Mouse (Mus musculus) heart, embryonic 16.5 days (tissue): Measurements from ENCODE around the gene Scube2. TPM values are rescaled to one million over a fixed set of nuclear protein-coding genes. Genes with fewer than 3 reads are reported as not detected.
A peak's percentile ranks its signal among the peaks of the same experiment; 100 is the strongest.

ENCODE experiments used
- ATAC-seq: fragments of 200-750 bp; cut with Nextera tagmentation; replicated peaks from 2 replicates; pipeline ENCODE4 v1.8.0; 2017; ENCODE audit warnings: moderate number of reproducible peaks; ENCODE audit not compliant: insufficient read depth, low FRiP score; ENCODE audit errors: extremely low read depth
- H3K27ac ChIP-seq: fragments of 300-500 bp; sonication (generic); 2 replicates; pipeline ENCODE4 v1.5.1; 2014; ENCODE audit warnings: mild to moderate bottlenecking, low read length, control low read depth, moderate library complexity
- H3K27me3 ChIP-seq: fragments of 300-500 bp; sonication (generic); 2 replicates; pipeline ENCODE4 v1.6.1; 2014; ENCODE audit warnings: low read length, mixed read lengths; ENCODE audit not compliant: control insufficient read depth, insufficient read depth
- H3K36me3 ChIP-seq: fragments of 300-500 bp; sonication (generic); 2 replicates; pipeline ENCODE4 v1.6.1; 2014; ENCODE audit not compliant: control insufficient read depth, insufficient read depth
- H3K4me1 ChIP-seq: fragments of 300-500 bp; sonication (generic); 2 replicates; pipeline ENCODE4 v1.6.1; 2014; ENCODE audit warnings: low read length, mixed read lengths; ENCODE audit not compliant: control insufficient read depth, insufficient read depth
- H3K4me2 ChIP-seq: fragments of 300-500 bp; sonication (generic); 2 replicates; pipeline ENCODE4 v1.6.1; 2014; ENCODE audit warnings: low read depth, mild to moderate bottlenecking, control low read depth, low read length
- H3K4me3 ChIP-seq: fragments of 300-500 bp; sonication (generic); 2 replicates; pipeline ENCODE4 v1.5.1; 2014; ENCODE audit warnings: mild to moderate bottlenecking, control low read depth, low read length
- H3K9ac ChIP-seq: fragments of 300-500 bp; sonication (generic); 2 replicates; pipeline ENCODE4 v1.6.1; 2014; ENCODE audit warnings: low read length, control low read depth
- H3K9me3 ChIP-seq: fragments of 300-500 bp; sonication (generic); replicated peaks from 2 replicates; pipeline ENCODE4 v1.6.1; 2016; ENCODE audit warnings: low read length; ENCODE audit not compliant: control insufficient read depth
- WGBS: fragments of 180-500 bp; shearing (Covaris S2); extraction: QIAGEN DNeasy Blood & Tissue Kit; methylation state at CpG from one replicate; pipeline ENCODE4 v1.1.7; 2014; 5-methylcytosine and 5-hydroxymethylcytosine counted together
- polyA plus RNA-seq: library from polyadenylated mRNA; unstranded; fragments of >200 nt; fragmentation: Nextera tagmentation; extraction: Ambion mirVana; gene quantifications from 2 replicates; pipeline ENCODE4 v1.2.1, GENCODE M21; 2015

Gene Scube2
- polyA plus RNA-seq: 8.9 and 9.9 TPM in 2 replicates

GRCm38 (mm10) chr7:109865370-109866229 lies at the start of gene Scube2:
Scube2 (minus strand) TSS chr7:109865679.
- H3K36me3 ChIP-seq: no peaks in the 10 kb centered on the region
- H3K4me2 ChIP-seq: peak within 1 kb of the TSS; percentile 93
- H3K27ac ChIP-seq: no peak within 1 kb of the TSS
- ATAC-seq: peak; percentile 84
- H3K9me3 ChIP-seq: no peaks in the 10 kb centered on the region
- peaks cover 2% of the 10 kb centered on the region; the same call in 1 of the 2 replicates for H3K4me1 ChIP-seq
- H3K4me3 ChIP-seq: peak within 1 kb of the TSS; percentile 74
- peaks cover 3% of the 10 kb centered on the region; the same call in 1 of the 2 replicates for H3K27me3 ChIP-seq
- 2% methylated on average over 57 of the region's 69 CpGs for WGBS
- H3K9ac ChIP-seq: peak within 1 kb of the TSS; percentile 83

GRCm38 (mm10) chr7:109906165-109906564 lies 40.7 kb upstream of the Scube2 start:
- H3K27ac ChIP-seq: no peak overlapping the region
- no peaks in the 10 kb centered on the region for H3K27me3 ChIP-seq
- no peak for ATAC-seq
- no peak overlapping the region for H3K9ac ChIP-seq
- H3K4me2 ChIP-seq: no peak overlapping the region
- no peak overlapping the region for H3K4me3 ChIP-seq
- no peaks in the 10 kb centered on the region for H3K9me3 ChIP-seq
- peaks cover 56% of the 10 kb centered on the region for H3K36me3 ChIP-seq
- H3K4me1 ChIP-seq: no peaks in the 10 kb centered on the region
- WGBS: 88% methylated on average over 2 of the region's 2 CpGs

GRCm38 (mm10) chr7:109900921-109901320 lies 35.4 kb upstream of the Scube2 start:
- no peak overlapping the region for H3K27ac ChIP-seq
- H3K4me2 ChIP-seq: no peak overlapping the region
- no peak for ATAC-seq
- H3K4me3 ChIP-seq: no peak overlapping the region
- no peaks in the 10 kb centered on the region for H3K27me3 ChIP-seq
- no peaks in the 10 kb centered on the region for H3K4me1 ChIP-seq
- WGBS: 82% methylated on average over 9 of the region's 9 CpGs
- peaks cover 74% of the 10 kb centered on the region for H3K36me3 ChIP-seq
- no peaks in the 10 kb centered on the region for H3K9me3 ChIP-seq
- H3K9ac ChIP-seq: no peak overlapping the region

- Histone ChIP-seq H3K27me3 (no peaks in the 10 kb centered on the region), H3K4me3 (no peak overlapping the region), H3K4me2 (no peak overlapping the region), H3K4me1 (no peaks in the 10 kb centered on the region), H3K27ac (no peak overlapping the region), H3K9me3 (no peaks in the 10 kb centered on the region), H3K9ac (no peak overlapping the region), H3K36me3 (peaks cover 70% of the 10 kb centered on the region)
- ATAC-seq: no peak
Measured at GRCm38 (mm10) chr7:109898911-109899310, 33.4 kb upstream of the Scube2 start.

GRCm38 (mm10) chr7:109892530-109892929 lies 27.1 kb upstream of the Scube2 start:
- Histone ChIP-seq H3K36me3 (peaks cover 53% of the 10 kb centered on the region), H3K9ac (no peak overlapping the region), H3K4me2 (no peak overlapping the region), H3K9me3 (no peaks in the 10 kb centered on the region), H3K27me3 (no peaks in the 10 kb centered on the region), H3K4me3 (no peak overlapping the region), H3K27ac (no peak overlapping the region), H3K4me1 (no peaks in the 10 kb centered on the region)
- WGBS: 34% methylated on average over 3 of the region's 3 CpGs
- peak; percentile 52; the same call in 1 of the 2 replicates for ATAC-seq

- H3K4me3 ChIP-seq: no peak overlapping the region
- no peak for ATAC-seq
Measured at GRCm38 (mm10) chr7:109891786-109892185, 26.3 kb upstream of the Scube2 start.

GRCm38 (mm10) chr7:109890256-109890655 lies 24.8 kb upstream of the Scube2 start:
- H3K27ac ChIP-seq: no peak overlapping the region
- ATAC-seq: no peak
- WGBS: 92% methylated on average over 2 of the region's 2 CpGs
- no peak overlapping the region for H3K4me3 ChIP-seq
- no peak overlapping the region for H3K4me2 ChIP-seq
- H3K9ac ChIP-seq: no peak overlapping the region
- peaks cover 4% of the 10 kb centered on the region; the same call in 1 of the 2 replicates for H3K9me3 ChIP-seq
- H3K27me3 ChIP-seq: no peaks in the 10 kb centered on the region
- no peaks in the 10 kb centered on the region for H3K4me1 ChIP-seq
- H3K36me3 ChIP-seq: peaks cover 40% of the 10 kb centered on the region

More at GRCm38 (mm10) chr7:109891786-109892185, 26.3 kb upstream of the Scube2 start:
- H3K27me3 ChIP-seq: no peaks in the 10 kb centered on the region
- WGBS: 93% methylated on average over 4 of the region's 4 CpGs
- H3K4me1 ChIP-seq: no peaks in the 10 kb centered on the region
- no peak overlapping the region for H3K27ac ChIP-seq
- no peak overlapping the region for H3K4me2 ChIP-seq
- H3K9ac ChIP-seq: no peak overlapping the region
- H3K36me3 ChIP-seq: peaks cover 53% of the 10 kb centered on the region
- H3K9me3 ChIP-seq: peaks cover 4% of the 10 kb centered on the region; the same call in 1 of the 2 replicates

- Histone ChIP-seq H3K4me2 (no peak overlapping the region), H3K4me1 (no peaks in the 10 kb centered on the region), H3K36me3 (peaks cover 33% of the 10 kb centered on the region), H3K9me3 (peaks cover 4% of the 10 kb centered on the region; the same call in 1 of the 2 replicates), H3K27ac (no peak overlapping the region), H3K4me3 (no peak overlapping the region), H3K27me3 (no peaks in the 10 kb centered on the region), H3K9ac (no peak overlapping the region)
- ATAC-seq: no peak
- WGBS: 69% methylated on average over 5 of the region's 5 CpGs
Measured at GRCm38 (mm10) chr7:109889300-109889699, 23.8 kb upstream of the Scube2 start.

- Histone ChIP-seq H3K4me2 (no peak overlapping the region), H3K4me1 (no peaks in the 10 kb centered on the region), H3K36me3 (peaks cover 21% of the 10 kb centered on the region), H3K9me3 (peaks cover 4% of the 10 kb centered on the region; the same call in 1 of the 2 replicates), H3K27ac (no peak overlapping the region), H3K9ac (no peak overlapping the region), H3K27me3 (no peaks in the 10 kb centered on the region), H3K4me3 (no peak overlapping the region)
- ATAC-seq: no peak
- WGBS: 94% methylated on average over 1 of the region's 1 CpGs
Measured at GRCm38 (mm10) chr7:109886249-109886648, 20.8 kb upstream of the Scube2 start.
